Mouse (Mus musculus): ENCODE data around the gene Diras1.

- TF ChIP-seq CTCF (IDR thresholded peaks at IDR 0.05; ENCODE audit: low read depth) (no peak), EP300 (IDR thresholded peaks at IDR 0.05; ENCODE audit: low read depth) (no peak)
Observed at GRCm38 (mm10) chr10:80997332-80997731, 28.1 kb downstream of the Diras1 start.
